Mouse (Mus musculus) forebrain, embryonic 15.5 days (tissue): ENCODE data around the gene Agtr1a. TPM values are rescaled to one million over a fixed set of nuclear protein-coding genes. Genes with fewer than 3 reads are reported as not detected.
A peak's percentile ranks its signal among the peaks of the same experiment; 100 is the strongest.

Source experiments
- ATAC-seq: fragments of 200-750 bp; cut with Nextera tagmentation; replicated peaks from 2 replicates; pipeline ENCODE4 v1.8.0; 2017; ENCODE audit warnings: mild to moderate bottlenecking, moderate TSS enrichment, moderate library complexity
- H3K27ac ChIP-seq: fragments of 300-500 bp; sonication (generic); replicated peaks from 2 replicates; pipeline ENCODE4 v1.5.1; 2015; ENCODE audit warnings: mild to moderate bottlenecking, inconsistent platforms
- H3K27me3 ChIP-seq: fragments of 300-500 bp; sonication (generic); 2 replicates; pipeline ENCODE4 v1.6.1; 2015; ENCODE audit warnings: inconsistent platforms
- H3K36me3 ChIP-seq: fragments of 300-500 bp; sonication (generic); 2 replicates; pipeline ENCODE4 v1.6.1; 2015; ENCODE audit warnings: mild to moderate bottlenecking, inconsistent platforms
- H3K4me1 ChIP-seq: fragments of 300-500 bp; sonication (generic); 2 replicates; pipeline ENCODE4 v1.6.1; 2015; ENCODE audit warnings: inconsistent platforms
- H3K4me2 ChIP-seq: fragments of 300-500 bp; sonication (generic); replicated peaks from 2 replicates; pipeline ENCODE4 v1.6.1; 2015; ENCODE audit warnings: mild to moderate bottlenecking, inconsistent platforms
- H3K4me3 ChIP-seq: fragments of 300-500 bp; sonication (generic); 2 replicates; pipeline ENCODE4 v1.5.1; 2015; ENCODE audit warnings: mild to moderate bottlenecking, inconsistent platforms
- H3K9ac ChIP-seq: fragments of 300-500 bp; sonication (generic); replicated peaks from 2 replicates; pipeline ENCODE4 v1.6.1; 2015; ENCODE audit warnings: mild to moderate bottlenecking, inconsistent platforms
- H3K9me3 ChIP-seq: fragments of 300-500 bp; sonication (generic); 2 replicates; pipeline ENCODE4 v1.6.1; 2016; ENCODE audit warnings: inconsistent platforms
- WGBS: fragments of 180-500 bp; shearing (Covaris S2); methylation state at CpG from one replicate; pipeline ENCODE4 v1.1.7; 2015; ENCODE audit warnings: mixed read lengths; 5-methylcytosine and 5-hydroxymethylcytosine counted together
- polyA plus RNA-seq: library from polyadenylated mRNA; unstranded; fragments of >200 nt; fragmentation: Nextera tagmentation; extraction: Ambion mirVana; gene quantifications from 2 replicates; pipeline ENCODE4 v1.2.1, GENCODE M21; 2015

Gene Agtr1a
- polyA plus RNA-seq, result 0.69 and 0.91 TPM in 2 replicates

DNA sequence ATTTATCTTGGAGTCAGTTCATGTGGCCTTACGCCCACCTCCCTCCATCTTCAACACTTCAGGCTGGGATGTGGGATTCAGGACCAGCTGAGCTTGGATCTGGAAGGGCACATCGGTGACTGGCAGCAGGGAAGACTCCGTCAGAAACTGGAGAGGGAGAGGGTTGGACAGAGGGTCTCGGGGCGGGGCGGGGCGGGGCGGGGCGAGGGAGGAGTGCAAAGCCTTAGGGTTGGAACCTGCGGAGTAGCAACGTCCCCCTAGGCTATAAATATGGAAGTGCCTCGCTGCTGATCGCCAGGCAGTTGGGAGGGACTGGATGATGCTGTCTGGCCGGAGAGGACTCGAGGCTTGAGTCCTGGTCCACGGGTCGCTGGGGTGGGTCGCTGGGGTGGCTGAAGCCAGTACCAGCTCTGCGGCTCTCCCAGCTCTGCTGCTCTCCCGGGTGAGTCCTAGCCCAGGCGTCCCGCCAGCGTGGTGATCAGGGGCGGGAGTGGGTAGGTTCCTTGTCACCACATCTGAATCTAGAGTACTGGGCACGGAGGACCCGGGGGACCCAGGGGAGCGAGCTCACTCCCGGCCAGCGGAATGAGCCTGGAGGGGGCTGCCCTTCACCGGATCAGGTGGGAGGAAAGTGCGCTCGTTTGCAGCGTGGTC lies at the start of gene Agtr1a:
TSS of gene Agtr1a (plus strand) at position 294 of the 654 bp plus-strand sequence.
- Histone ChIP-seq H3K27ac (no peak within 1 kb of the TSS), H3K4me3 (peak within 1 kb of the TSS; percentile 55), H3K27me3 (peaks cover 3% of the 10 kb centered on the region; the same call in 1 of the 2 replicates), H3K36me3 (no peaks in the 10 kb centered on the region), H3K9ac (peak within 1 kb of the TSS; percentile 56), H3K9me3 (no peaks in the 10 kb centered on the region), H3K4me1 (peaks cover 8% of the 10 kb centered on the region), H3K4me2 (peak within 1 kb of the TSS; percentile 94)
- peak; percentile 95 for ATAC-seq
- 1% methylated on average over 33 of the region's 33 CpGs for WGBS

DNA sequence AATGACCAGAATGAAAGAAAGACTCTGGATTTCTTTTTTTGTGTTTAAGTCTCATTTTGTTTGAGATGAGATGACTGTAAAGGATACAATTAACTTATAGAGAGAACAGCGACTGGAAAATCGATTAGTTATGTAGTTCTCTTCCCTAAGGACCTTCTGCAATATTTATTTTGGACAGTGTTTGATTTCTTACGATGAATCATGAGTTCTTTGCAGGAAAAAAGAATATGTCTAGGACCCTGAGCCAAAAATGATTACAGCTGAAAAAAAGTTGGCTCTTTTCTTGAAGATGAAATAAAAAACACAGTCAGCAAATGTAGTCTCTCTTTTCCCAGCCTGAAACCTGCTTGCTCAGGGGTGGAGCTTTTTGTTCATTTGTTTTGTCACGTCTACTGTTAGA lies 26.0 kb upstream of the Agtr1a start:
- Histone ChIP-seq H3K36me3 (no peaks in the 10 kb centered on the region), H3K4me3 (no peak overlapping the region), H3K9me3 (no peaks in the 10 kb centered on the region), H3K4me1 (no peaks in the 10 kb centered on the region), H3K4me2 (no peak overlapping the region), H3K9ac (no peak overlapping the region), H3K27me3 (no peaks in the 10 kb centered on the region), H3K27ac (no peak overlapping the region)
- WGBS, result 83% methylated on average over 4 of the region's 4 CpGs
- ATAC-seq, result no peak

DNA sequence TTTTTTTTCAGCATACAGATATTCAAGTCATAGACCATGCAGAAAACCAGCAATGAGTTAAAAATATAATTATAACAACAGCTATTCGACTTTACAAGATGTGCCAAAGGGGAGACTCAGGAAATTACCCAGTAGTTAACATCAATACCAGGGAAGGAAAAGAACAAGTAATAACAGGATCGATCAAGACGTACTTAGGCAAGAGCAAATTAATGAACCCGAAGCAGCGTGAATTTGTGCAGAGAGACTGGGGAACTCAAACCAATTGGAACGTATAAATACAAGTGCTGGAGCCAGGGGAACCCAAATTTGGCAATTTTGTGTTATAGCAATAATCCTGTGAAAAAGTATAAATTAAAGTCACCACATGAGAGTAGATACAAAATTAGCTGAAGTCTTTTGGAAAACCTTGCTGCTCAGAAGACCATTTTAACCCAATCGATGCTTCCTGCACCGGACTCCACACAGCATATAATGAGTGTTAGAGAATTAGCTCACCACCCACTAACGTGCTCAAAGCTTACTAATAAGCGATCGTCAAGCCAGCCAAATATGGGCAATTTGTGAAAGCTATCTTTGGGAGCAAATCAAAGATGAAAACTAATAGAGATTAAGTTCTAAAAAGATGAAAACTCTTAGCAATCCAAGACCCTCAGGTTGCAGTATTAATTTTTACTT lies 11.4 kb upstream of the Agtr1a start:
- Histone ChIP-seq H3K4me3 (no peak overlapping the region), H3K27ac (no peak overlapping the region), H3K36me3 (no peaks in the 10 kb centered on the region), H3K27me3 (no peaks in the 10 kb centered on the region), H3K4me2 (no peak overlapping the region), H3K9me3 (no peaks in the 10 kb centered on the region), H3K9ac (no peak overlapping the region), H3K4me1 (no peaks in the 10 kb centered on the region)
- 57% methylated on average over 11 of the region's 11 CpGs for WGBS
- ATAC-seq, result no peak

DNA sequence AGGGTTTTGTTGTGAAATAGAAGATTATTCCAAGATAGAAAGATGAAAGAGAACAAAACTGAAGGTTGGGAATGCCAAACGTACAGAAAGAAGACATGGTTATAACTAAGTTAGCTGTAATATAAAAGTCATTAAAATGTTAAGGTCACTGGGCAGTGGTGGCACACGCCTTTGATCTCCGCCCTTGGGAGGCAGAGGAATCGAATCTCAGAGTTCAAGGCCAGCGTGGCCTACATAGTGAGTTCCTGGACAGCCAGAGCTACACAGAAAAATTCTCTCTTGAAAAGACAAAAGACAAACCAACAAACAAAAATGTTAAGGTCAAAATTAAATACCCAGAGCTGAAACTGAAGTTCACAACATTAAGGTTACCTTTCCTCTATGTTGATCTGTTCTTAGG lies 5.2 kb upstream of the Agtr1a start:
- Histone ChIP-seq H3K36me3 (no peaks in the 10 kb centered on the region), H3K4me1 (no peaks in the 10 kb centered on the region), H3K4me2 (no peak overlapping the region), H3K27me3 (no peaks in the 10 kb centered on the region), H3K27ac (no peak overlapping the region), H3K9me3 (no peaks in the 10 kb centered on the region), H3K9ac (no peak overlapping the region), H3K4me3 (no peak overlapping the region)
- WGBS, result 81% methylated on average over 5 of the region's 5 CpGs
- ATAC-seq, result no peak

DNA sequence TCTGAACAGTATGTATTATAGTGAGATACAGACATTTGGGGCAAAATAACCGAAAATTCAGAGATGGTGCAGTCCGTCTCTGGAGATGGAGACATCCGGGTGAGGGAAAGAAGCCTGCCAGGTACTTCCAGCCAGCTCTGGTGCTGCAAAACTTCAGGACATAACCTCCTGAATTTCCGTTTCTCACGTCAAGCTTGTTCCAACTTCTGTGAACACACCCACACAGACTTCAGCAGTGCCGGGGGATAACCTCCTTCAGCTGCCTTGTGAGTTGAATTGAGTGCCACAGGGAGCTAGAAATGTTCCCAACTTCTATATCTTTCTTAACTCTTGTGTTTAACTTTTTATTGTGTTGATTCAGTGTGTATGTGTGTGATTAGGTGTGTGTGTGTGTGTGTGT lies 4.4 kb upstream of the Agtr1a start:
- Histone ChIP-seq H3K27me3 (peaks cover under 1% of the 10 kb centered on the region; the same call in 1 of the 2 replicates), H3K9me3 (no peaks in the 10 kb centered on the region), H3K4me2 (no peak overlapping the region), H3K9ac (no peak overlapping the region), H3K36me3 (no peaks in the 10 kb centered on the region), H3K27ac (no peak overlapping the region), H3K4me3 (no peak overlapping the region), H3K4me1 (peaks cover 6% of the 10 kb centered on the region)
- WGBS, result 78% methylated on average over 6 of the region's 6 CpGs
- no peak for ATAC-seq

DNA sequence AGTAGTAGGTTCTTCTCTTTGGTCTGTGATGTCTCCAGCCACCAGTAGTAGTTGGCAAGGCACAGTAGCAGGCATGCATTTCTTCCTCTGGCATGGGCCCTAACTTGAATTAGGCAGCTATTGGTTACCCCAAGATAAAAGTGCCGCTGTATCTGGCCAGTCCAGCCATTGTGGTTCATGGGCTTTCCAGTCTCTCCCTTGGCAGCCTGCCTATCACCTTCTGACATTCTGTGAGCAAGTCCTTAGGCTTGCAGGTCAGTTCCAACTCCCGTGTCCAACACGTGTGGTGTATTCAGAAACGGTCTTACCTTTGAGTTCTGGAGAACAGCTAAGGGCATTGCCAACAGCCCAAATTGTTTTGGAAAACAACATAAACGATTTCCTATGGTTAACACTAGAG lies 3.7 kb upstream of the Agtr1a start:
- 86% methylated on average over 5 of the region's 5 CpGs for WGBS
- Histone ChIP-seq H3K4me3 (no peak overlapping the region), H3K9me3 (no peaks in the 10 kb centered on the region), H3K9ac (no peak overlapping the region), H3K4me1 (peaks cover 8% of the 10 kb centered on the region), H3K27me3 (peaks cover 3% of the 10 kb centered on the region; the same call in 1 of the 2 replicates), H3K36me3 (no peaks in the 10 kb centered on the region), H3K27ac (no peak overlapping the region), H3K4me2 (no peak overlapping the region)
- ATAC-seq, result no peak

DNA sequence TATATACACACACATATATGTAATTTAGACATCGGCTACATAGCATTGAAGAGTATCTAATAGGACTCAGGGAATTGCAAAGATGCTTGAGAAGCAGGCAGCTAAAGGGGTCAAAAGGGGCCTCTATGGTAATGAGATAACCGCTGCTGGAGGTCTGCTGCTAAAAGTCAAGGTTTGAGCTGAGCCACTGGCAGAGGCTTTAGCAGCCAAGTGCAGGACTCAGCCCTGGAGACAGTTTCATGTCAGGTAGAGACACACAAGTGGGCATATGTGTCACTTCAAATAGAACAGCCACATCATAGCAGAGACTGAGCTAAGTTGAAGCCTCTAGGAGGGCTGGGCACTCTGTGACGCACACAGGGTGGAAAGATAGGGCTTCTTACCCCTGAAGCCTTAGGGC lies 1.6 kb upstream of the Agtr1a start:
- H3K4me1 ChIP-seq, result peaks cover 8% of the 10 kb centered on the region
- H3K4me3 ChIP-seq, result no peak overlapping the region
- no peak overlapping the region for H3K9ac ChIP-seq
- no peak for ATAC-seq
- H3K36me3 ChIP-seq, result no peaks in the 10 kb centered on the region
- peaks cover 3% of the 10 kb centered on the region; the same call in 1 of the 2 replicates for H3K27me3 ChIP-seq
- no peak overlapping the region for H3K4me2 ChIP-seq
- WGBS, result 64% methylated on average over 3 of the region's 3 CpGs
- no peak overlapping the region for H3K27ac ChIP-seq
- H3K9me3 ChIP-seq, result no peaks in the 10 kb centered on the region

DNA sequence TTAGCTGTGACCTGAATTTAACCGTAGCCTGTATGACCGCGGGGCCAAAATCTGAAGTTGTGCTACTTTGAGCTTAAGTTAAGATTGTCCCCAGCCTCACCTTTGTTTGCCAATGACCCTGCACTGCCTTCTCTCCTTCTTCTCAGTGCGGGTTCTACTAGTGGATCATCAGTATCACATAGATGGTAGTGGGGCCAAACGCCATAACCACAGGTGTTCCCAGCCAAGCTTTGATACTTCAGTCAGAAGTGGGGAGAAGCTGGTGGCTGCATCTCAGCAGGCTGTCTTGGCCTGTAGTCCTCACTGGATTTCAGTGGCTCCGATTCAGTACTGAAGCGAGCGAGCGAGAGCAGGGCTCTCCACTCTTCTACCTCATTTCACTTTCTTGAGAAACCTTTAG lies 672 bp downstream of the Agtr1a start:
- Histone ChIP-seq H3K36me3 (no peaks in the 10 kb centered on the region), H3K27me3 (peaks cover 3% of the 10 kb centered on the region; the same call in 1 of the 2 replicates), H3K4me1 (peaks cover 8% of the 10 kb centered on the region), H3K4me3 (peak overlapping the region; percentile 55), H3K9ac (peak overlapping the region; percentile 56; the same call in 1 of the 2 replicates), H3K27ac (no peak overlapping the region), H3K9me3 (no peaks in the 10 kb centered on the region), H3K4me2 (peak overlapping the region; percentile 94)
- ATAC-seq, result 0 out of 2 replicates have a peak, but pooled peaks have one; percentile 9
- WGBS, result 23% methylated on average over 9 of the region's 9 CpGs

DNA sequence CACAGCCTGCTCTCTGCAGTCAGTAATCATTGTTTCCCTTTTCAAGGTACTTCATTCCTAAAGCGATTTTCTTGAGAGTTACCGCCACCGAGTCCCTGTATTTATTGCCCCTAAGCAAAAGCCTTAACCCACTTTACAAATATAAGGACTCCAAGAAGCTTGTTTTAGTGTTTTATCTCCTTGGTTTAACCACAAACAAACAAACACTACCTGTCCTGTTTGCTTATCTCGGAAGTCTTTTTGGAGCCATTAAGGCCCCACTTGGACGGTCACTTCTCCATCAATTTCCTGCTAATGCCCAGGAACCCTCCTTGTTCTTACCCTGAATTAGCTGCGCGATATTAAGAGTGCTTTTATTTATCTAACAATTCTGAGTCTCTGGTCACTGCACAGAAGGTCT lies 1.4 kb downstream of the Agtr1a start:
- H3K27ac ChIP-seq, result no peak overlapping the region

DNA sequence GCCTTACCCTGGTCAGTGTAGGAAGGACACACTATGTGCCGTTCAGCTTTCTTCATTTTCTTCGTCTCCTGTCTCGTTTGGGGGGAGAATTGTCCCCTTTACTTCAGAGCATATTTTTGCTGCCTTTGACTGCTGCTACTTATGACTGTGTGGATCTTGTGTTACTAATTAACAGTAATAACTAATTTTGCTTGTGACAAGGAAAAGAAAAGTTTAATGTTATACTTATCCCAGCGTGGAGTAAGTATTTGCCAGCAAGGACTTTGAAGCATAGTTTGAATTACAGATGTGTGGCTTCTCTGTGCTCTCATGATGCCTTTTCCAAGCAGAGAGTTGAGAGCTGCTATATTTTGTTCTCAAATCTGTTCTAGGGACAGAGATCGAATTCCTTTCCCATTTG lies 2.3 kb downstream of the Agtr1a start:
- ATAC-seq, result no peak
- Histone ChIP-seq H3K27me3 (peaks cover 3% of the 10 kb centered on the region; the same call in 1 of the 2 replicates), H3K9ac (no peak overlapping the region), H3K4me1 (peaks cover 14% of the 10 kb centered on the region), H3K36me3 (no peaks in the 10 kb centered on the region), H3K9me3 (no peaks in the 10 kb centered on the region), H3K4me2 (no peak overlapping the region), H3K4me3 (no peak overlapping the region), H3K27ac (no peak overlapping the region)
- WGBS, result 84% methylated on average over 5 of the region's 5 CpGs

More for the DNA sequence above, 1.4 kb downstream of the Agtr1a start:
- Histone ChIP-seq H3K4me3 (no peak overlapping the region), H3K9me3 (no peaks in the 10 kb centered on the region), H3K4me1 (peaks cover 13% of the 10 kb centered on the region), H3K9ac (no peak overlapping the region), H3K27me3 (peaks cover 3% of the 10 kb centered on the region; the same call in 1 of the 2 replicates), H3K36me3 (no peaks in the 10 kb centered on the region), H3K4me2 (no peak overlapping the region)
- ATAC-seq, result no peak
- WGBS, result 86% methylated on average over 7 of the region's 7 CpGs

DNA sequence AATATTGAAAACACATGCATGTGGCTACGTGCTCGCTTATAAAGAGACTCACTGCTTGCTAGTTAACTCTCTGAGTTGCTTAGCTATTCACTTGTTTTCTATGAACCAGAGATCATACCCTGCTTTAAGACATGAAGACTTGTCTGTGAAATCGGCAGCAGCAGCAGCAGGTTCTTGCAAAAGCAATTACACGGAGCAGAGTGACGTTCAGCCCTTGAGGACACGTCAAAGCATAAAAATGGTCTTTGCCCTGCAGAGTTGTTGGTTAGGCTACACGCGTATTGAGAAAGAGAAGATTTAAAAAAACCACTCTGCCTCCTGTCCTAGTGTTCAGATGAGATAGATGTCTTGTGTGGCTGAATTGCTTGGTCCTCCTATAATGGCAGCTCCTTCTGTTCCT lies 3.7 kb downstream of the Agtr1a start:
- WGBS, result 90% methylated on average over 8 of the region's 8 CpGs
- ATAC-seq, result no peak
- H3K27ac ChIP-seq, result no peak overlapping the region
- H3K27me3 ChIP-seq, result peaks cover 3% of the 10 kb centered on the region; the same call in 1 of the 2 replicates
- H3K36me3 ChIP-seq, result no peaks in the 10 kb centered on the region
- H3K4me2 ChIP-seq, result no peak overlapping the region
- H3K4me1 ChIP-seq, result peaks cover 14% of the 10 kb centered on the region
- no peak overlapping the region for H3K9ac ChIP-seq
- H3K9me3 ChIP-seq, result no peaks in the 10 kb centered on the region
- no peak overlapping the region for H3K4me3 ChIP-seq

DNA sequence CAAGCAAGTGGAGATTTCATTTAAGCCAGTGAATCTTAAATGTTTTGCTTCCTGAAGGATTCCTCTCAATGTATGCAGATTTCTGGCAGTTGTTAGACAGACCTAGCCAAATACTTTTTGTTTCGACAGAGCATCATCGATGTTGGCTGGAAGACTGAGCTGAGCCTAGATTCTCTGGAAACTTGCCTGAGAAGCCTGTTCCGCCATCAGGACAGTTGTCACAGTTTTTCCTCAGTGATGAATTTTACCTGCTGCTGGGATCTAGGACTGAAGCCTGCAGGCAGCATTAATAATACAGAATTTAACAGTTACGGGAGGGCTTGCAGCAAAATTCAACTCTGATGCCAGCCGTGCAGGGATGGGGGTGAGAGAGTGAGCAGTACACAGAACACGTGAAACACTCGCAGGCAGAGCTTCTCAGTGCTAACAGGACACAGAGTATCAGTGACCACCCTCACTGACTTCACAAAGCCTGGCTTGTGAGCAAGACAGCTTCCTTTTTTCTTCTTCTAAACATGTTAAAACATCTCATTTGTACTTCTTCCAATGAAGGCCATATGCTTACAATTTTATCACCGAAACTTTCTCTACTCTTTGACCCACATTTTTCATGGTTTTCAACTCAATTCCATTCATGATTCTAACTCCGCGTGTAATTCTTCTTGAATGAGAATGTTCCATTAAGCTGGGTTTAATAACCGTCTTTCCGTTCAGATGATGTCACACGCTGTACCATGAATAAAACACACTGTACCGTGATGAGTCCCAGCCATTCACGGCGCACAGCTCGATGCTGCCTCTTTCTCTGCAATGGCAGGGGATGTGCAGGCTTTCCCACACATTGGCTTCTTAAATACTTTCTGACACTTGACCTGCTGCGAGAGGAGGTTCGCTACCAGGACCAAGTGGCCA lies 6.0 kb downstream of the Agtr1a start:
- Histone ChIP-seq H3K9ac (no peak overlapping the region), H3K9me3 (no peaks in the 10 kb centered on the region), H3K36me3 (no peaks in the 10 kb centered on the region), H3K4me1 (0 out of 2 replicates have a peak, but pooled peaks cover 5% of the 10 kb centered on the region), H3K27me3 (no peaks in the 10 kb centered on the region), H3K4me3 (no peak overlapping the region), H3K4me2 (no peak overlapping the region), H3K27ac (no peak overlapping the region)
- peak; percentile 67 for ATAC-seq
- WGBS, result 74% methylated on average over 19 of the region's 19 CpGs
